Mouse (Mus musculus) small intestine, adult 10 weeks (tissue): ENCODE data around the gene C87436. TPM values are rescaled to one million over a fixed set of nuclear protein-coding genes. Genes with fewer than 3 reads are reported as not detected.

Experiments
- polyA plus RNA-seq: library from polyadenylated mRNA; stranded (reverse); fragments of 350-450 nt; fragmentation: Illumina TruSeq; extraction: RNeasy Lipid Tissue Mini Kit (QIAGEN cat#74804); gene quantifications from one replicate; pipeline ENCODE4 v1.2.3, GENCODE M21; 2014; ENCODE audit warnings: low replicate concordance

C87436 gene
- 7.0 TPM for polyA plus RNA-seq

DNA sequence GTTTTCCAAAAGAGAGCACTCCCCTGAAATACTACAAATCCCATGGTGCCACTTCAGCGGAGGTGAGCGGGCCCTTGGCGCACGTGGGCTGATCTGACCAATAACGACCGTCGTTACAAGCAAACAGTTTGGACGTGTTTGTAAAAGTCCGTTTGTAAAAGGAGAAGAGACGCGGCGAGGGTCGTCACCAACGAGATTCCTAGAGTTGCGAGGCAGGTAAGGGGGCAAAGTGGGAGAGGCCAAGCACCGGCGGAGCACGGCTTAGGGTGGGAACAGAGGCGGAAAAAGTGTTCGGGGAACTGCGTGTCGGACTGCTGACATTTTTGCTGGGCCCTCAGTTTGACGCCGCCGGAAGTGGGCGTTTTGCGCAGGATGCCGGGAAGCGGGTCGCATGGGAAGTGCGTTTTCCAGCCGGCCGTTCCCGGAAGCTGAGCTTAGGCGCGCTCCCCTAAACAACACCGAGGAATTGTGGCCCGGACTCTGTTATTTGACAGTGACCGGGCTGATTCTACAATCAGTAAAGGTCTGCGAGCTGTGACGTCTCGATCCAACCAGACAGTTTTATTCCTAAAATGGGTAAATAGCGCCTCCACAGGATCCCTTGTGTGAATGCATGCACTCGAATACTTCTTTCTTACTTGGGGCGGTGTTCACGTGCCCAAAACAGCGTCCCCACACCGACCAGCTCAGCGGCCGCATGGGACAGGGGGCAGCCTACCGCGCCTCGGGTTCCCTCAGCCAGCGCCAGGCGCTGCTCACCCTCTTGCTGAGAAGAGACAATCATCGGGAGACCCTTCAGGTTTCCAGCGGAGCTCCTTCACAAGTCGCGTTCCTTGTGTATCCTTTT lies at the start of gene C87436:
C87436 (plus strand) TSS at position 103 of the 847 bp plus-strand sequence.

DNA sequence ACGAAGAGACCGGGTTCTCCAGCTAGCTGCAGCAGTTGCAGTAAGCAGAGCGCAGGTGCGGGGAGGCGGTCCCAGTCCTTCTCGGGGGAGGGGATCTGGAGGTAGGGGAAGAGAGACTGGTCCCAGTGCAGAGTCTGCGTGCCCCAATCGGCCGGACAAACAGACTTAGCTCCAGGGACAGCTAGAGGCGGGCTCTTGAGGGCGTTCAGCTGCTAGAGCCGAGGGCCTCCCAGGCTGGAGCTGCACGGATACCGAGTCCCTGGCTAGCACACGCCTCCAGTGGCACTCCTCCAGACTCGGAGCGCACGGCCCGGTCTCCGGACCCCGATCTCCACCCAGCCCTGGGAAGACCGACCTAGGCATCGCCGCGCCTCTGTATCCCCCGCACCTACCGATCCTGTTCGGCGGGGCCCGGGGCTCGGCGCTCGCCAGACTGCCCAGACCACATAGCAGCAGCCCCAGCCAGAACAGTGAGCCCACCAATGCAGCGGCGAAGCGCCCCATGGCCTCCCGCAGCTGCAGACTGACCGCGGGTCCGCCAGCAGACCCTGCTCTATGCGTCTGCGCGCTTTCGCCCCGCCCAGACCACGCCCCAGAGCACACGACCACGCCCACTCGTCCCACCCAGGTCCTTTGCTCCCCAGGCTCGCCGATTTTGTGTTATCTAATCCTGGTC lies 41.5 kb upstream of the C87436 start, which contains the start of gene Pcyox1:
Pcyox1 (minus strand) TSS at position 574 of the 676 bp plus-strand sequence.

DNA sequence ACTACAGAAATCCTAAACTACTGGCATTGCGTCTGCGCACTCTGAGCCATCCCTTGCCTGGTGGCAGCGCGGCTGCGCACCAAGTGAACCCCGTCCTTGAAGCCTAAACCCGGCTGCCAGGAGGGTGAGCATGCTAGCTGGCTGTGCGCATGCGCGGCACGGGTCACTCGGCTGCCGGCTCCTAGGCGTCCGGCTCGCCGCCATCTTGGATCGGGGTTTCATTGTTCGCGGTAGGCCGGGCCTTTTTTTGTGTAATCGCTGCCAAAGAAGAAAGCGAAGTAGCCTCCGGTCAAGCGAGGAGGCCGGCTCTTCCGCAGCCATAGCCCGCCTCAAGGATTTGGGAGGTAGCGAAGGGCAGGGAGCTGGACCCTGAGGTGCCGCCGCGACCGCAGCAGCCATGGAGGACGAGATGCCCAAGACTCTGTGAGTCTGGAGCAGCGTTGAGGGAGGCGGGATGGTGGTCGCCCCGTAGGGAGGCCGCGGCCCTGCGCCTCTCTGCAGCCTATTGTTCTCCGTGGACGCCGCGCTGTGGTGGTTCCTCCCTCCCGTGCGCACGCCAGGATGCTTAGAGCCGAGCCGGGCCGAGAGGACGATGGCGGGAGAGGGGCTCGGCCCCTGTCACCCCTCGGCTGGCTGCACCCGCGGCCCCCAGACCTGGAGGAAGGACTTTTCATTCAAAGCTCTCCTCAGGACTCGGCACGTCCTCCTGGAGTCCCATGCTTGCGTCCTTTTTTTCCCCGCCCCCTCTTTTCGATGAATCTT lies 33.9 kb upstream of the C87436 start, which contains the start of gene Tia1:
Tia1 (plus strand) TSS at position 120 of the 762 bp plus-strand sequence.

DNA sequence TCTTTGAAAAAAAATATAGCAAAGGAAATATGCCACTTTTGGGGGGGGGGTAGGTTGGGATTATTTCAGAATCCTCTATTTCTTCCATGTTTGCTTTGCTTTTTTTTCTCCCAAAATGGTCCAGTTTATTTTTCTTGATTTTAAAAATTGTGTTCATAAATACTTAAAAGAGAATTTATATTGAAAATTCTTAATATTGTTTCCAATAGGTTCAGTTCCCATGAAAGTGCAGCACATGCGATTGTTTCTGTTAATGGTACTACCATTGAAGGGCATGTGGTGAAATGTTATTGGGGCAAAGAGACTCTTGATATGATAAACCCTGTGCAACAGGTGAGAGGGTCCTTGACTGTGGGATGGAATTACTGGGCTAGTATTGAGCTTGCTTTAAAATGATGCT lies 11.8 kb upstream of the C87436 start, which contains the start of gene Gm44790:
Gm44790 (plus strand) TSS at position 301 of the 400 bp plus-strand sequence.

Other genes starting within 250 kb of the C87436 start
- 5.1 TPM for gene Tgfa, start 243.2 kb upstream of the C87436 start, polyA plus RNA-seq
- gene Fam136a, start 72.7 kb upstream of the C87436 start, polyA plus RNA-seq = 123 TPM
- gene Snrpg, start 67.1 kb upstream of the C87436 start, polyA plus RNA-seq = 8.5 TPM
- gene Pcyox1, start 41.2 kb upstream of the C87436 start, polyA plus RNA-seq = 47.2 TPM
- 94.4 TPM for gene Tia1, start 34.2 kb upstream of the C87436 start, polyA plus RNA-seq
- gene Gm44790, start 11.7 kb upstream of the C87436 start, polyA plus RNA-seq = not detected
- gene Pcbp1, start 87.9 kb downstream of the C87436 start, polyA plus RNA-seq = 113 TPM
- gene Asprv1, start 189.8 kb downstream of the C87436 start, polyA plus RNA-seq = not detected
- 155 TPM for gene Mxd1, start 230.8 kb downstream of the C87436 start, polyA plus RNA-seq
- 93.1 TPM for gene Snrnp27, start 246.1 kb downstream of the C87436 start, polyA plus RNA-seq